Mouse (Mus musculus): ENCODE results near the gene Cfap43.

DNA sequence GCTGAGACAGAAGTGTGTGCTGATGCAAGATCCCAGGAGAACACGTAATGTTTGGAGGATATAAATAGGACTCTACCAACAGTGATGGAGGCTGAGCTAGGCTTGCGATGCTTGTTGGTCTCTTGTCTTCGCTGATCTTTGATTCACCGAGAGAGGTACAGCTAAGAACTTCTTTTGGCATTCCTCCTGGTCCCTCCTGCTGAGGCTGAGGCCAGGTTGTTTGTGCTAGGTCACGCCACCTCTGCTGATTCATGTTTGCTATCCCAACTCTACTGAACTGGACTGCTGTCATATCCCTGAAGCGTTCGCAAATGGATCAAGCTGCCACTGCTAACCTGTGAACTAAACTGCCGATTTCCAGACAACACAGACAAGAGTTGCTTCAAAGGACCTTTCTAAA lies 15.1 kb upstream of the Cfap43 start:
- TF ChIP-seq CTCF (IDR thresholded peaks at IDR 0.05; ENCODE audit: low read depth, low read length) (no peak), POLR2A (IDR thresholded peaks at IDR 0.05; ENCODE audit: extremely low read depth, insufficient read depth, low read length) (no peak)

Measured in liver, adult 2 months (tissue).